Mouse (Mus musculus): Measurements from ENCODE around the gene Calca. TPM values are rescaled to one million over a fixed set of nuclear protein-coding genes. Genes with fewer than 3 reads are reported as not detected.

Gene Calca
- polyA plus RNA-seq (2014; fragmentation: Nextera tagmentation; extraction: Ambion mirVana): 7.7 and 9.3 TPM in 2 replicates

DNA sequence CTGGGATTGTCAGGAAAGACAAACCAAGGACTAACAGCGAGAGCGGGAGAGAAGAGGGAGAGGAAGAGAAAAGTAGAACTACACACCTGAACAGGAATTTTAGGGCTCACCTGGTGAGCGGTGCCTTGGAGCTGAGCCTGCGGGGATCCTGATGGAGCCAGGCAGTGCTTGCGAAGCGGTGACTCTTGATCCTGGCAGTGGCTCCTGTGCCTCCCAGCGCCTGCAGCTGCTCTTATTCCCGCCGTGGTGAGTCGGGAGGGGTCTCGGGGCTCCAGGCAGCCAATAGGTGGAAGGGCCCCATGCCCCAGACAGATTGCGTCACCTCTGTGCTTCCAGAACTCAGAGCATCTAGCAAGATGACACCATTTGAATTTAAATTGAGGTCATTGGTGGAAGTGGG lies at the start of gene Calca:
TSS of gene Calca (minus strand) at position 256 of the 400 bp plus-strand sequence.
- H3K27ac ChIP-seq (ENCODE audit: low read depth, low read length): no peak within 1 kb of the TSS
- DNase-seq (ENCODE audit: low spot score) (peak; percentile 73), ATAC-seq (replicated peaks; ENCODE audit: low FRiP score) (peak; percentile 67; the same call in 1 of the 2 replicates)
- H3K36me3 ChIP-seq (ENCODE audit: control insufficient read depth, insufficient read depth, low read length): no peaks in the 10 kb centered on the region
- WGBS: under 1% methylated on average over 12 of the region's 12 CpGs
- peaks cover 2% of the 10 kb centered on the region; the same call in 1 of the 2 replicates for H3K27me3 ChIP-seq (ENCODE audit: control insufficient read depth, insufficient read depth, low read length)
- H3K9me3 ChIP-seq (ENCODE audit: control insufficient read depth, low read length): no peaks in the 10 kb centered on the region
- no peaks in the 10 kb centered on the region for H3K4me1 ChIP-seq (replicated peaks; ENCODE audit: control insufficient read depth, insufficient read depth, low read length)
- peak within 1 kb of the TSS; percentile 92 for H3K4me2 ChIP-seq (ENCODE audit: low read depth, low read length, severe bottlenecking)
- H3K4me3 ChIP-seq (ENCODE audit: low read depth, low read length): peak within 1 kb of the TSS; percentile 39
- peak within 1 kb of the TSS; percentile 50 for H3K9ac ChIP-seq (ENCODE audit: low read length)

DNA sequence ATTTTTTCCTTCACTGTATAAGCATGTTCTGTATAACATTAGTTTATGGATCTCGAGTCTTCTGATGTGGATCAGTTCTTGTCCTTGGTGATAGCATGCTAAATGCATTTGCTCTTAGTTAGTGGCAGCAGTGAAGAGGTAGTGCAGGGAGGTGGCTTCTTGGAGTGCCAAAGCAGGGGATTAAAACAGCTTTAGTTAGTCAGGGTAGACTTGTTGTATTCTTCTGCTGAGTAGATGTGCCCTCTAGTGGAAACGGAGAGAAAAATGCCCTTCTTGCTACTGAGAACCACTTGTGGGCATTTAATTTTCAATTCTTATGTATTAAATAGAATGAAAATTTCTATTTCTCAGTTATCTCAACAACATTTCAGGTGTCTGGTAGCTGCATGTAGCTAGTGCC lies 36.5 kb upstream of the Calca start:
- Histone ChIP-seq H3K4me3 (ENCODE audit: low read depth, low read length) (no peak overlapping the region), H3K27me3 (ENCODE audit: control insufficient read depth, insufficient read depth, low read length) (no peaks in the 10 kb centered on the region), H3K27ac (ENCODE audit: low read depth, low read length) (no peak overlapping the region), H3K36me3 (ENCODE audit: control insufficient read depth, insufficient read depth, low read length) (no peaks in the 10 kb centered on the region), H3K9ac (ENCODE audit: low read length) (no peak overlapping the region), H3K9me3 (ENCODE audit: control insufficient read depth, low read length) (no peaks in the 10 kb centered on the region), H3K4me2 (ENCODE audit: low read depth, low read length, severe bottlenecking) (no peak overlapping the region), H3K4me1 (replicated peaks; ENCODE audit: control insufficient read depth, insufficient read depth, low read length) (no peaks in the 10 kb centered on the region)
- WGBS: 30% methylated on average over 2 of the region's 2 CpGs
- DNase-seq (ENCODE audit: low spot score) (no peak), ATAC-seq (replicated peaks; ENCODE audit: low FRiP score) (0 out of 2 replicates have a peak, but pooled peaks have one; percentile 30)

DNA sequence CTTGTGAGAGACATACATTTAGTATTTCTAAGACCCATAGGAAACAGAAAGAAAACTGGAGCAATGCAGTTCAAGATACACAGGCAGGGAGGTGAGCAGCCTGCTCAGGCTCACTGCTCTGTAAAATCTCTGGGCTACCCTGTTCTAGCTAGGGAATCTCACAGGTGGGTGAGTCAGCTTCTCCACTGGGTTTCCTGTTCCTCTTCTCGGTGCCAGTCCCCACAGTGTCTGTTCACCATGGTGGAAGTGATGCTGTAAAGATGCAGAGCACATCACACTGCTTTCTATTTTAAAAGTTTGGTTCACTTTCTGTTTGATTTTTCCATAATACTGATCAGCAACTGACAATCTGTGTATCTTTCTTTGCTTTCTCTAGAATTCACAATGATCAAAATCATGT lies 35.2 kb upstream of the Calca start:
- ATAC-seq (replicated peaks; ENCODE audit: low FRiP score) (no peak), DNase-seq (ENCODE audit: low spot score) (no peak)
- Histone ChIP-seq H3K4me1 (replicated peaks; ENCODE audit: control insufficient read depth, insufficient read depth, low read length) (no peaks in the 10 kb centered on the region), H3K27me3 (ENCODE audit: control insufficient read depth, insufficient read depth, low read length) (no peaks in the 10 kb centered on the region), H3K27ac (ENCODE audit: low read depth, low read length) (no peak overlapping the region), H3K36me3 (ENCODE audit: control insufficient read depth, insufficient read depth, low read length) (no peaks in the 10 kb centered on the region), H3K9me3 (ENCODE audit: control insufficient read depth, low read length) (no peaks in the 10 kb centered on the region), H3K4me3 (ENCODE audit: low read depth, low read length) (no peak overlapping the region), H3K4me2 (ENCODE audit: low read depth, low read length, severe bottlenecking) (no peak overlapping the region), H3K9ac (ENCODE audit: low read length) (no peak overlapping the region)
- WGBS: 92% methylated on average over 1 of the region's 1 CpGs

DNA sequence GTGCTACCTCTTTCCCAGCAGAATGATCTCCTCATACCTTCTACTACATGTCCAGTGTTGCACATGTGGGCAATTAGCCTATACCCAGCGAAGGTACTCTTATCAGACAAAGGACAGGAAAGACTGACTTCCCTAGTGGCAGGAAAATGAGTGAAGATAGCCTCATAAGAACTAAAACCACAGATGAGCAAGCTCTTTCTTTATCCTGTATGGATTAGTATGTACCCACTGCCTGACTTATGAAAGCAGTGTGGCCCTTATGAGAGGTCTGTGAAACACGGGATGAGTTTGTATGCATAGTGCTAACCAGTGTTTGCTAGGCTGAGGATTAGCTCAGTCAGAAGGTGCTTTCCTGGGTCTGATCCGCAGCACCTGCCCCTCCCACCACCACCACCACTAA lies 13.6 kb upstream of the Calca start:
- Histone ChIP-seq H3K27me3 (ENCODE audit: control insufficient read depth, insufficient read depth, low read length) (no peaks in the 10 kb centered on the region), H3K4me1 (replicated peaks; ENCODE audit: control insufficient read depth, insufficient read depth, low read length) (no peaks in the 10 kb centered on the region), H3K4me3 (ENCODE audit: low read depth, low read length) (no peak overlapping the region), H3K36me3 (ENCODE audit: control insufficient read depth, insufficient read depth, low read length) (no peaks in the 10 kb centered on the region), H3K27ac (ENCODE audit: low read depth, low read length) (no peak overlapping the region), H3K4me2 (ENCODE audit: low read depth, low read length, severe bottlenecking) (no peak overlapping the region), H3K9me3 (ENCODE audit: control insufficient read depth, low read length) (no peaks in the 10 kb centered on the region), H3K9ac (ENCODE audit: low read length) (no peak overlapping the region)
- DNase-seq (ENCODE audit: low spot score) (no peak), ATAC-seq (replicated peaks; ENCODE audit: low FRiP score) (no peak)
- WGBS: 33% methylated on average over 3 of the region's 3 CpGs

DNA sequence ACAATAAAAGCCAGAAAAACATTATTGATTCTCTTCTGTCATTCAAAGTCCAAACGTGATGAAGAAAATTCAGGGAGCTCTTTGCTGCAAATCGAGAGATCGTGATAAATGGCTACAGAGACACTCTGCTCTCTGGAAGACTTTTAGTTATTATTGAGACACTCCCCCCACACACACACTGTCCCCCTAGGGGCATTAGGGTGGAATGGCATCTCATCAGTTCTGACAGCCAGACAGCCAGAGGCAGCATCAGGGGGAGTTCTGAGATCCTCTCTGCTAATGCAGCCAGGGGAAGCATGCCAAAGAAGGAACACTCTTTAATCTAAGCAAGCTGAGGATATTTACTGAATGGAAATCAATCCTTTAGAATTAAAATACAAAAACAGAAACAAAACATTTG lies 12.6 kb upstream of the Calca start:
- H3K9me3 ChIP-seq (ENCODE audit: control insufficient read depth, low read length): no peaks in the 10 kb centered on the region
- no peaks in the 10 kb centered on the region for H3K27me3 ChIP-seq (ENCODE audit: control insufficient read depth, insufficient read depth, low read length)
- no peak overlapping the region for H3K9ac ChIP-seq (ENCODE audit: low read length)
- DNase-seq (ENCODE audit: low spot score) (no peak), ATAC-seq (replicated peaks; ENCODE audit: low FRiP score) (no peak)
- H3K4me2 ChIP-seq (ENCODE audit: low read depth, low read length, severe bottlenecking): no peak overlapping the region
- no peak overlapping the region for H3K4me3 ChIP-seq (ENCODE audit: low read depth, low read length)
- no peak overlapping the region for H3K27ac ChIP-seq (ENCODE audit: low read depth, low read length)
- 62% methylated on average over 3 of the region's 3 CpGs for WGBS
- H3K36me3 ChIP-seq (ENCODE audit: control insufficient read depth, insufficient read depth, low read length): no peaks in the 10 kb centered on the region
- no peaks in the 10 kb centered on the region for H3K4me1 ChIP-seq (replicated peaks; ENCODE audit: control insufficient read depth, insufficient read depth, low read length)

DNA sequence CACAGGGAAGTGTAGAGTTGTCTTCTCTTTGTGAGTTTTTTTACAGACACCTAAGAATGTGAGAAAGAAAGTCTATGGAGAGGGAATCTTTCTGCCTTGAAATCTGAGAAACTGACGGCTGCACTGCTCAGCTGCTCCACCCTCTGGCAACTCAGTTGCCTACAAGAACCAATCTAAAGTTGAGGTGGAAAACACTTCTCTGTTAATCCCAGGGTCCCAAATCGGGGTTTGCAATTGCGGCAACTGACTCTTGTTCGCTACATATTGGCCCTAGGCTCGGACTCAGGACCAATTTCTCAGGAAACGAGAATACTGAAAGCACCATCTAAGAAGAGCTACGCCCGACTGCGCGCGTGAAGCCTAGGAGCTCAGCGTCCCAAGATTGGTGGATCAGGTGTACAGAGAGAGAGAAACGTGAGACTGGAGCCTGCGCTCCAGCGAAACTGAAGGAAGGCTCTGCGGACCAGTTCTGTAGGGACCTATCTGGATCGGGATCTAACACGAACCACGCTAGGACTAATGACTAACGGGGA lies 522 bp downstream of the Calca start:
- no peaks in the 10 kb centered on the region for H3K36me3 ChIP-seq (ENCODE audit: control insufficient read depth, insufficient read depth, low read length)
- no peak overlapping the region for H3K27ac ChIP-seq (ENCODE audit: low read depth, low read length)
- DNase-seq (ENCODE audit: low spot score) (peak; percentile 63), ATAC-seq (replicated peaks; ENCODE audit: low FRiP score) (no peak)
- H3K4me1 ChIP-seq (replicated peaks; ENCODE audit: control insufficient read depth, insufficient read depth, low read length): no peaks in the 10 kb centered on the region
- peak overlapping the region; percentile 50 for H3K9ac ChIP-seq (ENCODE audit: low read length)
- no peaks in the 10 kb centered on the region for H3K9me3 ChIP-seq (ENCODE audit: control insufficient read depth, low read length)
- peak overlapping the region; percentile 92 for H3K4me2 ChIP-seq (ENCODE audit: low read depth, low read length, severe bottlenecking)
- WGBS: 1% methylated on average over 20 of the region's 20 CpGs
- peaks cover 2% of the 10 kb centered on the region; the same call in 1 of the 2 replicates for H3K27me3 ChIP-seq (ENCODE audit: control insufficient read depth, insufficient read depth, low read length)
- peak overlapping the region; percentile 39 for H3K4me3 ChIP-seq (ENCODE audit: low read depth, low read length)

DNA sequence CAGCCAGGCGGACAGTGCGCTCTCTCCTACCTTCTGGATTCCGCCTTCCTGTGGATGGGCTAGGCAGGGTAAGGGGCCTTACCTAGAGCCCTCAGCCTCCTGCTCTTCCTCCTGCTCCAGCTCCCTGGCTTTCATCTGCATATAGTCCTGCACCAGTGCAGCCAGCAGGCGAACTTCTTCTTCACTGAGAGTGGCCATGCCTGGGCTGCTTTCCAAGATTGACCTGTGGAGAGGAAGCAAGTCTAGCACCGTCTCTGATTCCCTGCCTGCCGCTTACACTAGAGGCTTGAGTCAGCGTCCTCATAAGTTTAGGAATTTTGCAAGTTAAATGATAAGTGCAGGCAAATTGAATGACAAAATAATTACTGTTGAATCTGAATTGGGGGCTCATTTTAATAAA lies 1.8 kb downstream of the Calca start:
- 82% methylated on average over 7 of the region's 7 CpGs for WGBS
- Histone ChIP-seq H3K4me2 (ENCODE audit: low read depth, low read length, severe bottlenecking) (no peak overlapping the region), H3K9ac (ENCODE audit: low read length) (no peak overlapping the region), H3K27me3 (ENCODE audit: control insufficient read depth, insufficient read depth, low read length) (peaks cover 2% of the 10 kb centered on the region; the same call in 1 of the 2 replicates), H3K4me3 (ENCODE audit: low read depth, low read length) (no peak overlapping the region), H3K4me1 (replicated peaks; ENCODE audit: control insufficient read depth, insufficient read depth, low read length) (no peaks in the 10 kb centered on the region), H3K9me3 (ENCODE audit: control insufficient read depth, low read length) (no peaks in the 10 kb centered on the region), H3K27ac (ENCODE audit: low read depth, low read length) (no peak overlapping the region), H3K36me3 (ENCODE audit: control insufficient read depth, insufficient read depth, low read length) (no peaks in the 10 kb centered on the region)
- ATAC-seq (replicated peaks; ENCODE audit: low FRiP score) (no peak), DNase-seq (ENCODE audit: low spot score) (no peak)

DNA sequence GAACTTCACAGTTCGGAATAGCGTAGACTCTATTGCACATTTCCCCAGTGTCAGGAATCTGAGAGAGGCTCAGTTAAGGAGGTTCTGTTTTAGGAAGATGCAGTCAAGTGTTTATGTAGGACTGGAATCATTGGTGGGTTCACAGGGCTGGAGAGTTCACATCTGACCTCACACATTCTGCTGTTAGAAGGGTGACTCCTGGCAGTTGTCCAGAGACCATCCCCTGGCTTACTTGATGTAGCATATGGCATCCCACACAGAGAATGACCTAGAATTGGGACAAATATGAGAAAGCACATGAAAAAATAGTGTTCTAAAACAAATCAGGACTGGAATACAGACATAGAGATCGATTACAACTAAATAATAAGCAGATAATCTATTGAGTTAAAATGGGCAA lies 10.2 kb downstream of the Calca start:
- Histone ChIP-seq H3K4me3 (ENCODE audit: low read depth, low read length) (no peak overlapping the region), H3K9ac (ENCODE audit: low read length) (no peak overlapping the region), H3K36me3 (ENCODE audit: control insufficient read depth, insufficient read depth, low read length) (no peaks in the 10 kb centered on the region), H3K4me1 (replicated peaks; ENCODE audit: control insufficient read depth, insufficient read depth, low read length) (no peaks in the 10 kb centered on the region), H3K27ac (ENCODE audit: low read depth, low read length) (no peak overlapping the region), H3K27me3 (ENCODE audit: control insufficient read depth, insufficient read depth, low read length) (no peaks in the 10 kb centered on the region), H3K4me2 (ENCODE audit: low read depth, low read length, severe bottlenecking) (no peak overlapping the region), H3K9me3 (ENCODE audit: control insufficient read depth, low read length) (no peaks in the 10 kb centered on the region)
- 96% methylated on average over 3 of the region's 3 CpGs for WGBS
- ATAC-seq (replicated peaks; ENCODE audit: low FRiP score) (no peak), DNase-seq (ENCODE audit: low spot score) (no peak)

DNA sequence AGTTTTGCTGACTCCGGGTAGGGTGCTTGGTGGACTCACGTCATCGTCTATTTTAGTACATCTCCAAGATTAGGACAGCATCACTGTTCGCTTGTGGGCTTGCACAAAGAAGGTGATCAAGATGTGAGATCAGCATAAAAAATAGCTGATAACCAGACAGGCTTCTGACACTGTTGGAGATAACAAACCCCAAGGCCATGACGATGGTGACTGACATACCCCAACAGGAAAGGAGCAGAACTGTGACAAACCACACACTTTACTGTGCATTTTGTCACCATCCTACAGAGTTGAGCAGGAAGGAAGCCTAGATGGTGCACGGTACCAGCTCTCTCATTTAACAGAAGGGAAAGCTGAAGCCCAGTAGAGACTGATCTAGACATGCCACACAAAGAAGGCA lies 19.4 kb downstream of the Calca start:
- DNase-seq (ENCODE audit: low spot score): no peak
- Histone ChIP-seq H3K9me3 (ENCODE audit: control insufficient read depth, low read length) (no peaks in the 10 kb centered on the region), H3K4me1 (replicated peaks; ENCODE audit: control insufficient read depth, insufficient read depth, low read length) (no peaks in the 10 kb centered on the region), H3K9ac (ENCODE audit: low read length) (no peak overlapping the region), H3K36me3 (ENCODE audit: control insufficient read depth, insufficient read depth, low read length) (no peaks in the 10 kb centered on the region), H3K27me3 (ENCODE audit: control insufficient read depth, insufficient read depth, low read length) (no peaks in the 10 kb centered on the region), H3K4me2 (ENCODE audit: low read depth, low read length, severe bottlenecking) (no peak overlapping the region), H3K27ac (ENCODE audit: low read depth, low read length) (no peak overlapping the region), H3K4me3 (ENCODE audit: low read depth, low read length) (no peak overlapping the region)
- no peak for ATAC-seq (replicated peaks; ENCODE audit: low FRiP score)
- 94% methylated on average over 6 of the region's 6 CpGs for WGBS
